Mouse (Mus musculus): ENCODE measurements around the gene Zbtb5. TPM values are rescaled to one million over a fixed set of nuclear protein-coding genes. Genes with fewer than 3 reads are reported as not detected.
A peak's percentile ranks its signal among the peaks of the same experiment; 100 is the strongest.

Zbtb5 gene
- total RNA-seq (2014; fragmentation: Nextera tagmentation) (9.7 and 10.9 TPM in 2 replicates), total RNA-seq (2017) (8.7 and 9.8 TPM in 2 replicates), polyA plus RNA-seq (2012) (2.3 and 2.6 TPM in 2 replicates)

GRCm38 (mm10) chr4:45012105-45012975 lies at the start of gene Zbtb5:
TSS of gene Zbtb5 (minus strand) at chr4:45012412.
- H3K4me3 ChIP-seq (ENCODE audit: low read depth, low read length) = peak within 1 kb of the TSS; percentile 98
- H3K27me3 ChIP-seq (ENCODE audit: insufficient read depth, low read length) = no peaks in the 10 kb centered on the region
- peak; percentile 96 for DNase-seq (ENCODE audit: low spot score)
- TF ChIP-seq GATA1 (IDR thresholded peaks at IDR 0.05; ENCODE audit: borderline replicate concordance, low read length) (no peak), GATA2 (IDR thresholded peaks at IDR 0.05; ENCODE audit: borderline replicate concordance, low read depth, low read length) (no peak), TAL1 (conservative IDR thresholded peaks at IDR 0.05; ENCODE audit: low read depth, low read length) (no peak), POLR2AphosphoS5 (IDR thresholded peaks at IDR 0.05; ENCODE audit: insufficient replicate concordance, low read depth, low read length) (no peak), CTCF (IDR thresholded peaks at IDR 0.05; ENCODE audit: low read depth, low read length) (no peak)
- ATAC-seq (ENCODE audit: extremely low read depth, insufficient number of reproducible peaks, low FRiP score, poor library complexity, severe bottlenecking) = peak; percentile 89
- no peaks in the 10 kb centered on the region for H3K9me3 ChIP-seq (replicated peaks)
- peaks cover 5% of the 10 kb centered on the region for H3K36me3 ChIP-seq (replicated peaks)
- peaks cover 46% of the 10 kb centered on the region for H3K4me1 ChIP-seq (ENCODE audit: insufficient read depth, low read depth, low read length)

GRCm38 (mm10) chr4:45055451-45055850 lies 43.2 kb upstream of the Zbtb5 start:
- no peak overlapping the region for H3K4me3 ChIP-seq (ENCODE audit: low read depth, low read length)
- DNase-seq (ENCODE audit: low spot score) (no peak), ATAC-seq (ENCODE audit: extremely low read depth, insufficient number of reproducible peaks, low FRiP score, poor library complexity, severe bottlenecking) (no peak)
- H3K9me3 ChIP-seq (replicated peaks) = no peaks in the 10 kb centered on the region
- peaks cover 20% of the 10 kb centered on the region for H3K36me3 ChIP-seq (replicated peaks)
- no peaks in the 10 kb centered on the region for H3K4me1 ChIP-seq (ENCODE audit: insufficient read depth, low read depth, low read length)
- no peaks in the 10 kb centered on the region for H3K27me3 ChIP-seq (ENCODE audit: insufficient read depth, low read length)
- TF ChIP-seq CTCF (IDR thresholded peaks at IDR 0.05; ENCODE audit: low read depth, low read length) = no peak
- TF ChIP-seq POLR2AphosphoS5 (IDR thresholded peaks at IDR 0.05; ENCODE audit: insufficient replicate concordance, low read depth, low read length) = no peak
- no peak for TF ChIP-seq GATA2 (IDR thresholded peaks at IDR 0.05; ENCODE audit: borderline replicate concordance, low read depth, low read length)
- TF ChIP-seq TAL1 (conservative IDR thresholded peaks at IDR 0.05; ENCODE audit: low read depth, low read length) = no peak
- TF ChIP-seq GATA1 (IDR thresholded peaks at IDR 0.05; ENCODE audit: borderline replicate concordance, low read length) = no peak

- peaks cover 16% of the 10 kb centered on the region for H3K36me3 ChIP-seq (replicated peaks)
- no peak overlapping the region for H3K4me3 ChIP-seq (ENCODE audit: low read depth, low read length)
- H3K27me3 ChIP-seq (ENCODE audit: insufficient read depth, low read length) = no peaks in the 10 kb centered on the region
- no peak for ATAC-seq (ENCODE audit: extremely low read depth, insufficient number of reproducible peaks, low FRiP score, poor library complexity, severe bottlenecking)
- no peak for DNase-seq (ENCODE audit: low spot score)
- H3K4me1 ChIP-seq (ENCODE audit: insufficient read depth, low read depth, low read length) = no peaks in the 10 kb centered on the region
- TF ChIP-seq GATA2 (IDR thresholded peaks at IDR 0.05; ENCODE audit: borderline replicate concordance, low read depth, low read length) (no peak), TAL1 (conservative IDR thresholded peaks at IDR 0.05; ENCODE audit: low read depth, low read length) (no peak), POLR2AphosphoS5 (IDR thresholded peaks at IDR 0.05; ENCODE audit: insufficient replicate concordance, low read depth, low read length) (no peak), CTCF (IDR thresholded peaks at IDR 0.05; ENCODE audit: low read depth, low read length) (no peak), GATA1 (IDR thresholded peaks at IDR 0.05; ENCODE audit: borderline replicate concordance, low read length) (no peak)
- H3K9me3 ChIP-seq (replicated peaks) = no peaks in the 10 kb centered on the region
These were observed 42.6 kb upstream of the Zbtb5 start for GRCm38 (mm10) chr4:45054862-45055261.

- no peaks in the 10 kb centered on the region for H3K27me3 ChIP-seq (ENCODE audit: insufficient read depth, low read length)
- ATAC-seq (ENCODE audit: extremely low read depth, insufficient number of reproducible peaks, low FRiP score, poor library complexity, severe bottlenecking) (no peak), DNase-seq (ENCODE audit: low spot score) (no peak)
- no peak for TF ChIP-seq POLR2AphosphoS5 (IDR thresholded peaks at IDR 0.05; ENCODE audit: insufficient replicate concordance, low read depth, low read length)
- no peak for TF ChIP-seq CTCF (IDR thresholded peaks at IDR 0.05; ENCODE audit: low read depth, low read length)
- TF ChIP-seq GATA1 (IDR thresholded peaks at IDR 0.05; ENCODE audit: borderline replicate concordance, low read length) = no peak
- no peak for TF ChIP-seq GATA2 (IDR thresholded peaks at IDR 0.05; ENCODE audit: borderline replicate concordance, low read depth, low read length)
- TF ChIP-seq TAL1 (conservative IDR thresholded peaks at IDR 0.05; ENCODE audit: low read depth, low read length) = no peak
- H3K4me1 ChIP-seq (ENCODE audit: insufficient read depth, low read depth, low read length) = no peaks in the 10 kb centered on the region
- H3K9me3 ChIP-seq (replicated peaks) = no peaks in the 10 kb centered on the region
- H3K4me3 ChIP-seq (ENCODE audit: low read depth, low read length) = no peak overlapping the region
- H3K36me3 ChIP-seq (replicated peaks) = peaks cover 30% of the 10 kb centered on the region
These were observed 35.7 kb upstream of the Zbtb5 start for GRCm38 (mm10) chr4:45047956-45048355.

GRCm38 (mm10) chr4:45047286-45047887 lies 35.2 kb upstream of the Zbtb5 start:
- Histone ChIP-seq H3K4me1 (ENCODE audit: insufficient read depth, low read depth, low read length) (no peaks in the 10 kb centered on the region), H3K36me3 (replicated peaks) (peaks cover 30% of the 10 kb centered on the region), H3K4me3 (ENCODE audit: low read depth, low read length) (no peak overlapping the region), H3K9me3 (replicated peaks) (no peaks in the 10 kb centered on the region), H3K27me3 (ENCODE audit: insufficient read depth, low read length) (no peaks in the 10 kb centered on the region)
- DNase-seq (ENCODE audit: low spot score) (no peak), ATAC-seq (ENCODE audit: extremely low read depth, insufficient number of reproducible peaks, low FRiP score, poor library complexity, severe bottlenecking) (no peak)
- TF ChIP-seq TAL1 (conservative IDR thresholded peaks at IDR 0.05; ENCODE audit: low read depth, low read length) (no peak), CTCF (IDR thresholded peaks at IDR 0.05; ENCODE audit: low read depth, low read length) (no peak), GATA2 (IDR thresholded peaks at IDR 0.05; ENCODE audit: borderline replicate concordance, low read depth, low read length) (no peak), GATA1 (IDR thresholded peaks at IDR 0.05; ENCODE audit: borderline replicate concordance, low read length) (no peak), POLR2AphosphoS5 (IDR thresholded peaks at IDR 0.05; ENCODE audit: insufficient replicate concordance, low read depth, low read length) (no peak)

GRCm38 (mm10) chr4:45046679-45047078 lies 34.5 kb upstream of the Zbtb5 start:
- TF ChIP-seq POLR2AphosphoS5 (IDR thresholded peaks at IDR 0.05; ENCODE audit: insufficient replicate concordance, low read depth, low read length) (no peak), CTCF (IDR thresholded peaks at IDR 0.05; ENCODE audit: low read depth, low read length) (no peak), GATA1 (IDR thresholded peaks at IDR 0.05; ENCODE audit: borderline replicate concordance, low read length) (no peak), GATA2 (IDR thresholded peaks at IDR 0.05; ENCODE audit: borderline replicate concordance, low read depth, low read length) (no peak), TAL1 (conservative IDR thresholded peaks at IDR 0.05; ENCODE audit: low read depth, low read length) (no peak)
- Histone ChIP-seq H3K27me3 (ENCODE audit: insufficient read depth, low read length) (no peaks in the 10 kb centered on the region), H3K4me3 (ENCODE audit: low read depth, low read length) (no peak overlapping the region), H3K9me3 (replicated peaks) (no peaks in the 10 kb centered on the region), H3K4me1 (ENCODE audit: insufficient read depth, low read depth, low read length) (no peaks in the 10 kb centered on the region), H3K36me3 (replicated peaks) (peaks cover 33% of the 10 kb centered on the region)
- ATAC-seq (ENCODE audit: extremely low read depth, insufficient number of reproducible peaks, low FRiP score, poor library complexity, severe bottlenecking) (no peak), DNase-seq (ENCODE audit: low spot score) (no peak)
